In the genomic region with DNA sequence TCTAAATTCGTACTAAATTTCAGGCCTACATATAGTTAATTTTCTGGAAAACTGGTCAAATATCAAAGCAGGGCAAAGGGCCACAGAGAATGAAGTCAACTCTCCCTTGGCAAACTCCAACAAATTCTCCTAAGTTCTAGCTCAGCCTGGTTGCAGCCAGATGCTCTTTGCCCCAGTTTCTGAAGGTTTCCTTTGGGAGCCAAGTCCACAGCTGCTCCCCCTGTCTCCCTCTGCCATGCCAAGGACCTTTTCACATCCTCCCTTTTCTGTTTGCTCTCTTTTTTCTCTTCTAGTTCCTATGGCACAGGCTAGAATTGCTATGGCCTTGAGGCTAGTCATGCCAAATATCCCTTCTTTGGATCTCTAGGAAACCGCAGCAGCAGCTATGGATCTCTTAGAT, we compare ENCODE assay signal across 17 mouse cellular contexts. TPM values are rescaled to one million over a fixed set of nuclear protein-coding genes. Genes with fewer than 3 reads are reported as not detected.
DNase-seq lines count a peak whose midpoint lies in the region; ATAC-seq and TF ChIP-seq lines count a peak whose summit lies in the region.
"Had no signal": no experiment of that assay in that cellular context is flagged by ENCODE, and none has a peak within 500 bp of the region (broad histone marks: within the 10 kb centered on the region; RNA-seq: fewer than 3 reads in every experiment).

No protein-coding gene starts in this region.

- H3K27ac ChIP-seq in liver, postnatal 0 days (ENCODE audit: low read depth): peak overlapping the region; percentile 45; the same call in 1 of the 2 replicates
- H3K27ac ChIP-seq: embryonic facial prominence, embryonic 15.5 days; hindbrain, embryonic 13.5 days; midbrain, embryonic 10.5 days; neural tube, embryonic 15.5 days had no signal

- no peak for ATAC-seq in liver, postnatal 0 days
- ATAC-seq in monocyte, adult 5-6 weeks (replicated peaks; ENCODE audit: insufficient number of reproducible peaks, low FRiP score, low TSS enrichment, poor library complexity, severe bottlenecking): no peak

- H3K9ac ChIP-seq in liver, postnatal 0 days (replicated peaks): no peak overlapping the region
- H3K9ac ChIP-seq: embryonic facial prominence, embryonic 15.5 days; hindbrain, embryonic 13.5 days; neural tube, embryonic 15.5 days had no signal

- peak; percentile 52 for DNase-seq in adrenal gland, adult 2 months
- DNase-seq in adrenal gland, postnatal 25 days: no peak
- DNase-seq in liver, postnatal 0 days: no peak
- no peak for DNase-seq in liver
- peak; percentile 67 for DNase-seq in gastrocnemius, postnatal 25 days
- DNase-seq in kidney, postnatal 36 days: peak; percentile 70 to 80
- no peak for DNase-seq in thymus, postnatal 36 days
- DNase-seq: cerebellum, adult 8-10 months had no signal

- TF ChIP-seq CTCF in liver, postnatal 0 days (IDR thresholded peaks at IDR 0.05; ENCODE audit: low read depth): no peak

- WGBS in liver, postnatal 0 days (ENCODE audit: insufficient replicate concordance): 82% methylated on average over 2 of the region's 2 CpGs

- TF ChIP-seq EP300 in liver, postnatal 0 days (IDR thresholded peaks at IDR 0.05; ENCODE audit: low read depth): no peak

- H3K4me3 ChIP-seq in liver, postnatal 0 days (ENCODE audit: low read depth, low read length): no peak overlapping the region
- H3K4me3 ChIP-seq: embryonic facial prominence, embryonic 15.5 days; hindbrain, embryonic 13.5 days; midbrain, embryonic 10.5 days; neural tube, embryonic 15.5 days had no signal

- H3K9me3 ChIP-seq in liver, postnatal 0 days (ENCODE audit: low read length): no peaks in the 10 kb centered on the region
- H3K9me3 ChIP-seq: embryonic facial prominence, embryonic 15.5 days; G1E; hindbrain, embryonic 13.5 days; midbrain, embryonic 10.5 days; neural tube, embryonic 15.5 days had no signal

- no peaks in the 10 kb centered on the region for H3K27me3 ChIP-seq in liver, postnatal 0 days (ENCODE audit: insufficient read depth, low read length)
- H3K27me3 ChIP-seq: embryonic facial prominence, embryonic 15.5 days; hindbrain, embryonic 13.5 days; neural tube, embryonic 15.5 days had no signal

- peaks cover 7% of the 10 kb centered on the region; the same call in 1 of the 2 replicates for H3K4me1 ChIP-seq in liver, postnatal 0 days (ENCODE audit: insufficient read depth)
- H3K4me1 ChIP-seq: embryonic facial prominence, embryonic 15.5 days; hindbrain, embryonic 13.5 days; neural tube, embryonic 15.5 days had no signal

- H3K36me3 ChIP-seq in liver, postnatal 0 days (replicated peaks; ENCODE audit: insufficient read depth, low read length): no peaks in the 10 kb centered on the region
- H3K36me3 ChIP-seq: embryonic facial prominence, embryonic 15.5 days; G1E; hindbrain, embryonic 13.5 days; midbrain, embryonic 10.5 days; neural tube, embryonic 15.5 days had no signal

- H3K4me2 ChIP-seq in liver, postnatal 0 days (ENCODE audit: low read depth, low read length): no peak overlapping the region
- H3K4me2 ChIP-seq: embryonic facial prominence, embryonic 15.5 days; hindbrain, embryonic 13.5 days; neural tube, embryonic 15.5 days had no signal

RNA-seq across cellular contexts. Expression of a gene that starts 43.8 kb away (rescaled TPM):
- under 1 TPM in 1 of 2 experiments, not detected in 1; 0.28 TPM for total RNA-seq in adrenal gland, adult 2 months (2021)
- polyA plus RNA-seq in adrenal gland, adult 2 months (2012; rRNA removed): not detected in 2 replicates
- not detected in 2 replicates for total RNA-seq in adrenal gland, postnatal 25 days (2021)
- not detected in 2 replicates for polyA plus RNA-seq in liver, postnatal 0 days (2015; fragmentation: Nextera tagmentation; extraction: Ambion mirVana)
- under 1 TPM in 1 of 2 experiments, not detected in 1; 0.20 TPM for total RNA-seq in gastrocnemius, postnatal 25 days (2021)
- total RNA-seq in monocyte, adult 5-6 weeks (2017): not detected in 3 replicates
- total RNA-seq: layer of hippocampus, postnatal 14 days had no signal
- polyA plus RNA-seq: embryonic facial prominence, embryonic 15.5 days; G1E; hindbrain, embryonic 13.5 days; limb, embryonic 14.5 days; neural tube, embryonic 15.5 days; small intestine, adult 2 months had no signal

Comparison
In these comparisons a context has a peak if more than half of its experiments do, and no peak if none do; other contexts are left out.
1. DNase-seq: peak in adrenal gland, adult 2 months (single experiment), gastrocnemius, postnatal 25 days (single experiment) and kidney, postnatal 36 days (2 of 2); none in adrenal gland, postnatal 25 days (single experiment), liver, postnatal 0 days (single experiment), liver (single experiment) and thymus, postnatal 36 days (0 of 2).